8 mouse cellular contexts compared by ENCODE assay signal in the genomic region with DNA sequence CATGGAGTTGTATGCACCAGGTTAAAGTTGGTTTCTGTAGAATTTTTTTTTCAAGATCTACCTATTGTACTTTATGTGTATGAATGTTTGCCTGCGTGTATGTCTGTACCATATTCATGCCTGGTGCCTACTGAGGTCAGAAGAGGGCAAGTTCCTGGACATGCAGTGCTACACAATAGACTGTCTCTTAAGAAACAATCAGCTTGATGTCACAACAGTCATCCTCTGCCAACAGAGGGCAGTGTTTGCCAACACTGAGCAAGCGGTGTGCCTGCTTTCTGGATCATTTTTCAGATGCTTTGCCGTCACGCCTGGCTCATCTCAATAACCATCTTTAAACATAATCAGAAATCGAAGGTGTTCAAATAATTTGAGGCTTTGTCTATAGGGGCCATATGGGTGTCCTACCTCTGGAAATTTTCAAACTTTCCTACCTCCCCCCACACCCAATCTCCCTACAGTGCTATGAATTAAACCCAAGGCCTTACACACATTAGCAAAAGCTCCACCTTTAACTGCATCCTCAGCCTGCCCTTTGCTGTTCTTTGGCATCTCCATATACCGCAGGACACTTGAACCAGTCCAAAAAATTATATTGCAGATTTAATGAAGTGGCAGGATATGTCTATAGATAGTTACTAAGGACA. TPM values are rescaled to one million over a fixed set of nuclear protein-coding genes. Genes with fewer than 3 reads are reported as not detected.
DNase-seq lines count a peak whose midpoint lies in the region; ATAC-seq lines count a peak whose summit lies in the region.

No protein-coding gene starts in this region.

- DNase-seq in ZHBTc4 (ENCODE audit: low read depth, low spot score) = peak; percentile 85
- DNase-seq in cerebellum, adult 9-10 months = peak; percentile 62
- DNase-seq in frontal cortex, postnatal 14 days (ENCODE audit: low spot score in 2 of 2) = peak; percentile 34 to 58
- DNase-seq in induced T-regulatory cell, adult 2 months (ENCODE audit: low read depth) = peak; percentile 54
- peak; percentile 72 to 79 for DNase-seq in left cerebral cortex, adult 18-20 months (ENCODE audit: low spot score in 2 of 2)
- DNase-seq in right cerebral cortex, postnatal 25 days = peak; percentile 54
- no peak for DNase-seq in T-cell, adult 2 months (ENCODE audit: low spot score)

- ATAC-seq in megakaryocyte progenitor cell, adult 5-6 weeks (replicated peaks; ENCODE audit: poor library complexity) = peak; percentile 88

RNA-seq across cellular contexts. Expression of a gene that starts 25.0 kb away (rescaled TPM):
- total RNA-seq in left cerebral cortex, adult 18-20 months (2021) = under 1 TPM; 0.59 to 0.81 TPM
- total RNA-seq in megakaryocyte progenitor cell, adult 5-6 weeks (2015) = 1.6 and 2.7 TPM in 2 replicates
- 1.1 and 1.6 TPM in 2 replicates for total RNA-seq in megakaryocyte progenitor cell, adult 5-6 weeks (2017)

RNA-seq across cellular contexts. Expression of a gene that starts 27.4 kb away (rescaled TPM):
- total RNA-seq in left cerebral cortex, adult 18-20 months (2021) = 100 to 1,000 TPM; 148 to 157 TPM
- 205 and 208 TPM in 2 replicates for total RNA-seq in megakaryocyte progenitor cell, adult 5-6 weeks (2015)
- 299 and 362 TPM in 2 replicates for total RNA-seq in megakaryocyte progenitor cell, adult 5-6 weeks (2017)
